Mouse (Mus musculus) left cerebral cortex, adult 2 months (tissue): ENCODE results near the gene Grn. TPM values are rescaled to one million over a fixed set of nuclear protein-coding genes. Genes with fewer than 3 reads are reported as not detected.

Experiments
- DNase-seq, 2 experiments: peaks; one replicate each; pipeline ENCODE4 v3.0.0; 2021 to 2022; ENCODE audit warnings: low spot score in 2 of 2, mixed read lengths in 1 of 2; ENCODE audit errors: extremely low spot score in 1 of 2
- H3K27ac ChIP-seq: fragments of 200-600 bp; 2 replicates; pipeline ENCODE4 v1.8.1; 2022
- H3K4me3 ChIP-seq: fragments of 200-600 bp; 2 replicates; pipeline ENCODE4 v1.8.1; 2022
- CTCF ChIP-seq: fragments of 200-600 bp; IDR thresholded peaks from 2 replicates; pipeline ENCODE4 v1.8.1; 2022; ENCODE audit warnings: antibody characterized with exemption, mild to moderate bottlenecking, moderate library complexity
- intact Hi-C: fragments of 180-260 bp; cut with DNase I; formaldehyde crosslinking; loops from one replicate; pipeline ENCODE4 v1.15.1; 2025
- microRNA-seq, 2 experiments: library from miRNA; unstranded; fragments of <30 nt; microRNA quantifications; one replicate each; pipeline ENCODE4 v1.2.0; 2021
- total RNA-seq, 2 experiments: library from RNA; stranded (reverse); gene quantifications; 2 replicates each; pipeline ENCODE4 v1.2.3; 2021

Gene Grn
- total RNA-seq, 2 experiments from 2014 or later: 58.1 to 66.2 TPM

DNA sequence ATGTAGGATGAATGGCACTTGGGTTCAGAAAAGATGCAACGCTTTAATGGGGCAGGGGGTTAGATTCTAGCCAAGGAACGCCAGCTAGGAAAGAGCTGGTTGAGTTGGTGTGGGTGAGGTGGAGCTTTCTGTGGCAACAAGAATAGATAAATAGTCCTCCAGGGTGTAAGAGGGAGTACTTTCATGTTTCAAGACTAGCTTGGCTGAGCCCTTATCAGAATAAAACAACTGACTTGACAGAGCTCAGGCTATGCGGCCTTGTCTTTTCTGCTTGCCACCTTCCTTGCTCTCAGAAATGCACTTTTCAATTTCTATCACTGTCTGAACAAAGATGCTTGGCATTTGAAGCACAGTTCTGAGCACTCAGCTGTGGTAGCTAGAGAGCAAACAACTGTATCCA is 44.9 kb downstream of the Grn start:
- no peak for DNase-seq
- intact Hi-C loops: no loop called here
- Histone ChIP-seq H3K4me3 (no peak overlapping the region), H3K27ac (no peak overlapping the region)
- TF ChIP-seq CTCF: no peak

DNA sequence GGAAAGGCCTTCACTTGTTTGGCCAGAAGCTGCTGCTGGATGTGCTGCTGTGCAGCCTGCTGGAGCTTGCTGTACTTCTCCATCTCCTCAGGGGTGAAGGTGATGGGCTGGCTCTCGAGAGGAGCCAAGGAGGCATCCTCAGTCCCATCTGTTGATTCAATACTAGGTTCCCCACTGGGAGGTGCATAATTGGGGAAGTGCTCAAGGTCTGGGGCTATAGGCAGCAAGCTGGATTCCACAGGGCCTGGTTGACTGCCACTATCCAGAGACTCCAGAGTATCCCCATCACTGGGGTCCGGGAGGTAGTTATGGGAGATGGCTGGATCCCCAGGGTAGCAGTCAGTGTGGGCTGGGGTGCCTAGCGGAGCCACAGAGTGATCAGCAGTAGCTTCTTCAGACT is 48.6 kb downstream of the Grn start:
- TF ChIP-seq CTCF: no peak
- Histone ChIP-seq H3K4me3 (no peak overlapping the region), H3K27ac (no peak overlapping the region)
- intact Hi-C loops: no loop called here
- no peak for DNase-seq

DNA sequence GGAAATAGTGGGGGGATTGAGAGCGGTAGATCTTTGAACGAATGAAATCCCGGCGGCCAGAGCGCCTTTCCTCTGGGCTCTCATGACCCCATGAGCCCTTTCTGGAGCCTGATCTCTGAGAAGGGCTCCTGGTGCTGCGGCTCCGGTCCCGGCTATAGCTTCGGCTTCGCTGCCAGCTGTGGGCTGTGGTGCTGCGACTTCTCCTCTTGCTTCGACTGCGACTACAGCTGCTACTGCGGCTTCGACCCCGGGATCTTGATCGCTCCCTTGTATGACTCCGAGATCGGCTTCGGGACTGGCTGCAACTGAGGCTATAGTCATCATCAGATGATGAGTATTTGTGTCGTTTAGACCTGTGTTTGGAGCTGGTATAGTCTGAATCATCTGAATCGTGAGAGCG is 49.5 kb downstream of the Grn start:
- DNase-seq: no peak
- H3K27ac ChIP-seq: no peak overlapping the region
- no peak for TF ChIP-seq CTCF
- no peak overlapping the region for H3K4me3 ChIP-seq
- intact Hi-C loops: no loop called here

DNA sequence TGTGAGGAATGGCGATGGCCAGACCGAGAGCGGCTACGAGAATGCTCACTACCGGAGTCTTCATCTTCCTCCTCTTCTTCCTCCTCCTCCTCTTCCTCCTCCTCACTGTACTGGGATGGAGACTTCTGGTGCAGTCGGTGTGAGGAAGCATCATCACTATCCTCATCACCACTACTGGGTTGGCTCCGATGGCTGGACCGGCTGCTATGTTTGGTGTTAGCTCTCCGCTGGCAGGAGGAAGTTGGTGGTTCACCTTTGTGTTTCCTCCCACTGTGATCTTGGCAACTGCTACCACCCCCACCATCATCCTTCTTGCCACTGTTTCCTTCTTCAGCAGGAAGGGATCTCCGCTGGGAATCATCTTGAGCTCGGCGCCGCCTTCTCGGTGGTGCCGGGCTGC is 50.0 kb downstream of the Grn start:
- intact Hi-C loops: no loop called here
- H3K27ac ChIP-seq: no peak overlapping the region
- no peak overlapping the region for H3K4me3 ChIP-seq
- no peak for TF ChIP-seq CTCF
- no peak for DNase-seq

DNA sequence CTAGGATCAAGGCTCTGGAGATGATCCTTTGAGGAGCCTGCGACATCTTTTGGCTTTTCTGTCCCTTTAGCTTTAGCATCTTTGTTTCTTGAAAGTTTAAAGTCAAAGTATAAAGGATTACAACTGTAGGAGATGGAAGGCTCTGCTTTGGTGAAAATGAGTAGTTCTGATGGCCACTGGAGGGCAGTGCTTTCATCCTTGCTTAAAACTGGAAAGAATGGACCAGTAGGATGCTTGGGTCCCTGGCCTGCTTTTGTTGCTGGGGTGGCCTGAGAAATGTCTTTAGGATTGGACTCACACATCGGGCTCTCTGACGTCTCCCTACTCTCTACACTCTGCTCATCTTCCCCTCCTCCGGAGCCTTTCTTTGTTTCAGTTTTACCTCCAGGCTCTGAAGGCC is 50.8 kb downstream of the Grn start:
- Histone ChIP-seq H3K4me3 (no peak overlapping the region), H3K27ac (no peak overlapping the region)
- DNase-seq: no peak
- TF ChIP-seq CTCF: peak; percentile 47
- intact Hi-C loops: no loop called here

DNA sequence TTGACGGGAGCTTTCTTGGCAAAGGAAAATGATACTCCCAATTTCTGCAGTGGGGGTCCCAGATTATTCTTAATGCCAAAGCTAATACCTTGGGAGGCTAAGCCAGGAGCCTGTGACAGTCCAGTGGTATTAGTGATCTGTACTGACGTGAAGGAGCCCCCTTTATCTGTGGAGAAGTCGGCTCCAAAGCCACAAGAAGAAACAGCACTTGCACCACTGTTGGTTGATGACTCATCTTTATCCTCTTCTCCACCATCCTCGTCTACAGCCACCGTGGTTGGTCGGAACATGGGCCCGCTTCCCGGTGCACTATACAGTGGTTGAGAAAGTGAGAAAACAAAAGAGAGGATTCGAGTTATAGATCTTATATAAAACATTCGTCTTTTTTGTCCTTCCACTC is 51.7 kb downstream of the Grn start:
- no peak for DNase-seq
- no peak for TF ChIP-seq CTCF
- intact Hi-C loops: no loop called here
- H3K4me3 ChIP-seq: no peak overlapping the region
- H3K27ac ChIP-seq: no peak overlapping the region

Small RNA genes lying within 50 kb of the gene (microRNA-seq; reads per million reads assigned to microRNA genes)
- gene Mir6930: 0 to 0.73 reads per million in 2 experiments

Other genes with a start within 250 kb of the Grn start
- 10 to 100 TPM; 55.2 to 58.9 TPM for gene Lsm12, start 245.0 kb upstream of the Grn start, total RNA-seq
- gene G6pc3, start 240.7 kb upstream of the Grn start, total RNA-seq: 10 to 100 TPM; 62.9 to 69.8 TPM
- 100 to 1,000 TPM; 286 to 315 TPM for gene Hdac5, start 200.1 kb upstream of the Grn start, total RNA-seq
- gene BC030867, start 181.4 kb upstream of the Grn start, total RNA-seq: 1 to 10 TPM; 1.0 to 2.0 TPM
- 1 to 10 TPM; 1.2 to 1.4 TPM for gene Asb16, start 161.6 kb upstream of the Grn start, total RNA-seq
- gene Tmub2, start 145.4 kb upstream of the Grn start, total RNA-seq: 10 to 100 TPM; 66.6 to 74.4 TPM
- 100 to 1,000 TPM; 236 to 242 TPM for gene Atxn7l3, start 133.7 kb upstream of the Grn start, total RNA-seq
- 100 to 1,000 TPM; 131 to 141 TPM for gene Ubtf, start 110.6 kb upstream of the Grn start, total RNA-seq
- under 1 TPM; 0.16 to 0.43 TPM for gene Slc4a1, start 64.1 kb upstream of the Grn start, total RNA-seq
- 100 to 1,000 TPM; 505 to 522 TPM for gene Rundc3a, start 36.9 kb upstream of the Grn start, total RNA-seq
- 10 to 100 TPM; 65.7 to 68.6 TPM for gene Slc25a39, start 22.4 kb upstream of the Grn start, total RNA-seq
- gene Fam171a2, start 17.4 kb downstream of the Grn start, total RNA-seq: 100 to 1,000 TPM; 117 to 123 TPM
- 1 to 10 TPM; 2.5 to 4.1 TPM for gene Itga2b, start 39.8 kb downstream of the Grn start, total RNA-seq
- gene Gpatch8, start 126.1 kb downstream of the Grn start, total RNA-seq: 10 to 100 TPM; 57.1 to 60.5 TPM
- 1 to 10 TPM; 4.8 to 5.0 TPM for gene Gm11627, start 149.1 kb downstream of the Grn start, total RNA-seq
- 10 to 100 TPM; 10.9 to 11.7 TPM for gene Fzd2, start 174.1 kb downstream of the Grn start, total RNA-seq
- gene Meioc, start 233.4 kb downstream of the Grn start, total RNA-seq: not detected